Mouse (Mus musculus) megakaryocyte, embryonic 14.5 days (primary cell): Measurements from ENCODE around the gene Iars. TPM values are rescaled to one million over a fixed set of nuclear protein-coding genes. Genes with fewer than 3 reads are reported as not detected.
"Not testable (repeated sequence)": the region's sequence is repeated elsewhere in the genome, so short reads cannot be mapped to it uniquely, and the experiment has no call there.

Experiments
- H3K27me3 ChIP-seq: replicated peaks from 2 replicates; pipeline ENCODE3; 2012; ENCODE audit warnings: inconsistent platforms
- H3K36me3 ChIP-seq: replicated peaks from 2 replicates; pipeline ENCODE3; 2012; ENCODE audit warnings: low read length, inconsistent platforms, mixed read lengths
- H3K4me1 ChIP-seq: 2 replicates; pipeline ENCODE4 v1.6.1; 2012; ENCODE audit warnings: inconsistent platforms
- H3K4me3 ChIP-seq: replicated peaks from 2 replicates; pipeline ENCODE3; 2012; ENCODE audit warnings: moderate library complexity, mild to moderate bottlenecking, inconsistent platforms
- H3K9me3 ChIP-seq: 2 replicates; pipeline ENCODE4 v1.6.1; 2012; ENCODE audit warnings: inconsistent platforms
- FLI1 ChIP-seq: IDR thresholded peaks from 2 replicates; pipeline ENCODE4 v1.6.1; 2012; ENCODE audit warnings: low read length, inconsistent platforms, mixed read lengths
- GATA1 ChIP-seq: IDR thresholded peaks from 3 replicates; pipeline ENCODE4 v1.6.1; 2012; ENCODE audit warnings: mixed read lengths, low read length, inconsistent platforms, borderline replicate concordance
- polyA plus RNA-seq: library from polyadenylated mRNA; stranded (reverse); fragments of >175 nt; gene quantifications from 2 replicates; pipeline ENCODE4 v1.2.3, GENCODE M21; 2012; ENCODE audit warnings: low replicate concordance; ENCODE audit not compliant: insufficient read depth

Gene Iars
- polyA plus RNA-seq, 1 experiment, result 23.6 TPM

- no peak for TF ChIP-seq GATA1
- H3K4me1 ChIP-seq, result peaks cover 27% of the 10 kb centered on the region
- H3K36me3 ChIP-seq, result no peaks in the 10 kb centered on the region
- peaks cover 28% of the 10 kb centered on the region for H3K27me3 ChIP-seq
- H3K9me3 ChIP-seq, result peaks cover 24% of the 10 kb centered on the region
- H3K4me3 ChIP-seq, result no peak overlapping the region
Measured at GRCm38 (mm10) chr13:49766269-49766668, 84.4 kb downstream of the Iars start.

GRCm38 (mm10) chr13:49768048-49768447 is 86.1 kb downstream of the Iars start:
- no peaks in the 10 kb centered on the region for H3K36me3 ChIP-seq
- TF ChIP-seq GATA1, result no peak
- TF ChIP-seq FLI1, result no peak
- peaks cover 10% of the 10 kb centered on the region for H3K9me3 ChIP-seq
- peaks cover 26% of the 10 kb centered on the region for H3K27me3 ChIP-seq
- no peak overlapping the region for H3K4me3 ChIP-seq
- H3K4me1 ChIP-seq, result peaks cover 28% of the 10 kb centered on the region

- TF ChIP-seq FLI1 (no peak), GATA1 (no peak)
Measured at GRCm38 (mm10) chr13:49769111-49769510, 87.2 kb downstream of the Iars start.

GRCm38 (mm10) chr13:49771536-49771935 is 89.6 kb downstream of the Iars start:
- H3K4me1 ChIP-seq, result peaks cover 25% of the 10 kb centered on the region
- H3K4me3 ChIP-seq, H3K36me3 ChIP-seq, H3K9me3 ChIP-seq: not testable (repeated sequence)
- peaks cover 18% of the 10 kb centered on the region for H3K27me3 ChIP-seq

More at GRCm38 (mm10) chr13:49769111-49769510, 87.2 kb downstream of the Iars start:
- Histone ChIP-seq H3K9me3 (peaks cover 9% of the 10 kb centered on the region), H3K36me3 (no peaks in the 10 kb centered on the region), H3K4me3 (no peak overlapping the region), H3K4me1 (peaks cover 28% of the 10 kb centered on the region), H3K27me3 (peaks cover 30% of the 10 kb centered on the region)

Other genes starting within 250 kb of the Iars start
- not detected in 2 replicates for gene Tes3-ps, start 188.8 kb upstream of the Iars start, polyA plus RNA-seq
- gene Ecm2, start 177.3 kb upstream of the Iars start, polyA plus RNA-seq, result not detected in 2 replicates
- not detected in 2 replicates for gene Aspn, start 137.7 kb upstream of the Iars start, polyA plus RNA-seq
- not detected in 2 replicates for gene Omd, start 99.6 kb upstream of the Iars start, polyA plus RNA-seq
- gene Ogn, start 74.1 kb upstream of the Iars start, polyA plus RNA-seq, result not detected in 2 replicates
- 1.8 TPM in 1 of 2 replicates, not detected in the other for gene Cenpp, start 29.3 kb upstream of the Iars start, polyA plus RNA-seq
- gene Nol8, start 29.0 kb upstream of the Iars start, polyA plus RNA-seq, result 0.41 and 1.3 TPM in 2 replicates
- gene Gm30302, start 116.9 kb downstream of the Iars start, polyA plus RNA-seq, result not detected in 2 replicates